ENCODE assay signal across 8 mouse cellular contexts in the genomic region with DNA sequence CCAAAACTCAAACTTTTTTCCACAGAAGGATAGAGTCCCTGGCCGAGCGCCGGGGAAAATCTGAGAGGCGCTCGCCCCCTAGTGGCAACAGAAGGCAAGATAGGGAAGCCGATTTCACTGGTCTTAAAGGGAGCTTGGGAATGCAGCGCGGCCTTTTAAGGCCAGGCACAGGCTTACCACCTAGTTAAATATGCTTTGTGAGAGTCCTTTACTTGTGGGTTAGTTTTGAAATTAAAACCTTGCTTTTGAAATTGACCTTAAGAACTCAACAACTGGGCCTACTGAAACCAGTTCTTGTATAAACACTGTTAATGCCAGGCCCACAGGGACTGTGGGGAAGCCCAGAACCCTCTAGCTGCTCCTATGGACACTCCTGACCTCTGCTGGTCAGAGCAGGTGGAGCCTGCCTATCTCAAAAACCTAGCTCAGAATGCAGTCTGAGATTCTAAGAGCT. TPM values are rescaled to one million over a fixed set of nuclear protein-coding genes. Genes with fewer than 3 reads are reported as not detected.
DNase-seq lines count a peak whose midpoint lies in the region; ATAC-seq and TF ChIP-seq lines count a peak whose summit lies in the region.

No protein-coding gene starts in this region.

- H3K27ac ChIP-seq in ES-Bruce4 (ENCODE audit: insufficient read depth, low read length), result no peak overlapping the region
- no peak overlapping the region for H3K27ac ChIP-seq in forebrain, embryonic 12.5 days
- H3K27ac ChIP-seq in heart, postnatal 0 days (ENCODE audit: low read depth), result peak overlapping the region; percentile 30; the same call in 1 of the 2 replicates
- H3K27ac ChIP-seq in liver, embryonic 15.5 days (replicated peaks), result no peak overlapping the region
- no peak overlapping the region for H3K27ac ChIP-seq in neural tube, embryonic 12.5 days
- no peak overlapping the region for H3K27ac ChIP-seq in stomach, postnatal 0 days (replicated peaks)

- H3K9ac ChIP-seq in ES-Bruce4 (ENCODE audit: low read depth, poor library complexity, severe bottlenecking), result no peak overlapping the region
- H3K9ac ChIP-seq in forebrain, embryonic 12.5 days, result no peak overlapping the region
- H3K9ac ChIP-seq in heart, postnatal 0 days (replicated peaks; ENCODE audit: low read depth, low read length), result no peak overlapping the region; the same call in 1 of the 2 replicates
- no peak overlapping the region for H3K9ac ChIP-seq in liver, embryonic 15.5 days
- no peak overlapping the region for H3K9ac ChIP-seq in neural tube, embryonic 12.5 days
- H3K9ac ChIP-seq in stomach, postnatal 0 days (ENCODE audit: low read length), result no peak overlapping the region

- H3K27me3 ChIP-seq in ES-Bruce4 (ENCODE audit: control insufficient read depth, insufficient read depth, low read length, poor library complexity, severe bottlenecking), result no peaks in the 10 kb centered on the region
- H3K27me3 ChIP-seq in forebrain, embryonic 12.5 days, result 0 out of 2 replicates have a peak, but pooled peaks cover 3% of the 10 kb centered on the region
- no peaks in the 10 kb centered on the region for H3K27me3 ChIP-seq in heart, postnatal 0 days (ENCODE audit: control insufficient read depth, insufficient read depth, low read length)
- no peaks in the 10 kb centered on the region for H3K27me3 ChIP-seq in liver, embryonic 15.5 days
- H3K27me3 ChIP-seq in neural tube, embryonic 12.5 days (replicated peaks), result no peaks in the 10 kb centered on the region
- no peaks in the 10 kb centered on the region for H3K27me3 ChIP-seq in stomach, postnatal 0 days (ENCODE audit: control insufficient read depth, insufficient read depth, low read length)

- H3K4me1 ChIP-seq in ES-Bruce4 (ENCODE audit: control insufficient read depth, insufficient read depth, low read length), result no peaks in the 10 kb centered on the region
- H3K4me1 ChIP-seq in forebrain, embryonic 12.5 days, result no peaks in the 10 kb centered on the region
- H3K4me1 ChIP-seq in heart, postnatal 0 days (ENCODE audit: control insufficient read depth, insufficient read depth), result no peaks in the 10 kb centered on the region
- H3K4me1 ChIP-seq in liver, embryonic 15.5 days (replicated peaks), result peaks cover 6% of the 10 kb centered on the region; the same call in 1 of the 2 replicates
- H3K4me1 ChIP-seq in neural tube, embryonic 12.5 days, result no peaks in the 10 kb centered on the region
- no peaks in the 10 kb centered on the region for H3K4me1 ChIP-seq in stomach, postnatal 0 days (replicated peaks; ENCODE audit: control insufficient read depth, insufficient read depth)

- H3K4me2 ChIP-seq in forebrain, embryonic 12.5 days, result peak overlapping the region; percentile 31; the same call in 1 of the 2 replicates
- H3K4me2 ChIP-seq in heart, postnatal 0 days (ENCODE audit: low read depth, low read length), result peak overlapping the region; percentile 46
- peak overlapping the region; percentile 53 for H3K4me2 ChIP-seq in liver, embryonic 15.5 days
- H3K4me2 ChIP-seq in neural tube, embryonic 12.5 days (replicated peaks), result peak overlapping the region; percentile 45
- peak overlapping the region; percentile 34; the same call in 1 of the 2 replicates for H3K4me2 ChIP-seq in stomach, postnatal 0 days (replicated peaks; ENCODE audit: low read depth)

- no peak overlapping the region for H3K4me3 ChIP-seq in ES-Bruce4 (ENCODE audit: low read depth, low read length)
- no peak overlapping the region for H3K4me3 ChIP-seq in forebrain, embryonic 12.5 days (replicated peaks)
- H3K4me3 ChIP-seq in heart, postnatal 0 days (ENCODE audit: low read depth, low read length), result peak overlapping the region; percentile 30
- H3K4me3 ChIP-seq in liver, embryonic 15.5 days (replicated peaks), result 0 out of 2 replicates have a peak overlapping the region, but pooled peaks have one; percentile 22
- no peak overlapping the region for H3K4me3 ChIP-seq in neural tube, embryonic 12.5 days
- peak overlapping the region; percentile 17; the same call in 1 of the 2 replicates for H3K4me3 ChIP-seq in stomach, postnatal 0 days (ENCODE audit: low read depth, low read length)

- ATAC-seq in forebrain, embryonic 12.5 days (ENCODE audit: low FRiP score), result peak; percentile 94
- ATAC-seq in heart, postnatal 0 days (ENCODE audit: insufficient read depth, low read depth), result peak; percentile 95
- ATAC-seq in liver, embryonic 15.5 days (ENCODE audit: insufficient read depth), result peak; percentile 88
- peak; percentile 97 for ATAC-seq in neural tube, embryonic 12.5 days (ENCODE audit: low FRiP score, low read depth)
- peak; percentile 98 for ATAC-seq in stomach, postnatal 0 days (ENCODE audit: low FRiP score, low TSS enrichment)

- no peaks in the 10 kb centered on the region for H3K36me3 ChIP-seq in ES-Bruce4 (ENCODE audit: control insufficient read depth, insufficient read depth, low read length, poor library complexity, severe bottlenecking)
- no peaks in the 10 kb centered on the region for H3K36me3 ChIP-seq in forebrain, embryonic 12.5 days (replicated peaks)
- H3K36me3 ChIP-seq in heart, postnatal 0 days (replicated peaks; ENCODE audit: control insufficient read depth, insufficient read depth, low read length), result no peaks in the 10 kb centered on the region
- H3K36me3 ChIP-seq in liver, embryonic 15.5 days (replicated peaks), result no peaks in the 10 kb centered on the region
- H3K36me3 ChIP-seq in neural tube, embryonic 12.5 days, result no peaks in the 10 kb centered on the region
- H3K36me3 ChIP-seq in stomach, postnatal 0 days (ENCODE audit: control insufficient read depth, insufficient read depth, low read length), result no peaks in the 10 kb centered on the region

- WGBS in forebrain, embryonic 12.5 days, result under 1% methylated on average over 8 of the region's 8 CpGs
- 0% methylated on average over 8 of the region's 8 CpGs for WGBS in heart, postnatal 0 days
- WGBS in liver, embryonic 15.5 days (ENCODE audit: insufficient replicate concordance), result under 1% methylated on average over 8 of the region's 8 CpGs
- WGBS in neural tube, embryonic 12.5 days, result under 1% methylated on average over 8 of the region's 8 CpGs
- under 1% methylated on average over 8 of the region's 8 CpGs for WGBS in stomach, postnatal 0 days

- no peak for TF ChIP-seq EP300 in ES-Bruce4 (IDR thresholded peaks at IDR 0.05; ENCODE audit: insufficient read depth, low read depth, low read length)
- no peak for TF ChIP-seq EP300 in heart, postnatal 0 days (IDR thresholded peaks at IDR 0.05; ENCODE audit: low read depth)
- no peak for TF ChIP-seq EP300 in stomach, postnatal 0 days (optimal IDR thresholded peaks at IDR 0.05)

- H3K9me3 ChIP-seq in ES-Bruce4 (replicated peaks; ENCODE audit: control insufficient read depth, insufficient read depth, low read length, poor library complexity, severe bottlenecking), result no peaks in the 10 kb centered on the region
- H3K9me3 ChIP-seq in forebrain, embryonic 12.5 days, result no peaks in the 10 kb centered on the region
- H3K9me3 ChIP-seq in heart, postnatal 0 days (replicated peaks; ENCODE audit: control insufficient read depth, low read length), result no peaks in the 10 kb centered on the region
- H3K9me3 ChIP-seq in liver, embryonic 15.5 days (replicated peaks), result no peaks in the 10 kb centered on the region
- H3K9me3 ChIP-seq in neural tube, embryonic 12.5 days, result no peaks in the 10 kb centered on the region
- no peaks in the 10 kb centered on the region for H3K9me3 ChIP-seq in stomach, postnatal 0 days (ENCODE audit: control insufficient read depth, low read length)

- TF ChIP-seq CTCF in ES-Bruce4 (IDR thresholded peaks at IDR 0.05; ENCODE audit: low read depth, low read length), result peak; percentile 70
- peak; percentile 69 for TF ChIP-seq CTCF in heart, postnatal 0 days (IDR thresholded peaks at IDR 0.05; ENCODE audit: low read depth)
- peak; percentile 69 for TF ChIP-seq CTCF in stomach, postnatal 0 days (IDR thresholded peaks at IDR 0.05; ENCODE audit: low read depth)

- DNase-seq in c-Kit-positive CD71-positive TER-119-positive erythroid progenitor cells, embryonic 14.5 days (ENCODE audit: low spot score), result peak; percentile 77
- DNase-seq in heart, postnatal 0 days (ENCODE audit: low spot score), result peak; percentile 82
- DNase-seq in kidney, postnatal 36 days, result peak; percentile 75 to 88
- DNase-seq in stomach, postnatal 0 days (ENCODE audit: low spot score), result peak; percentile 82

- no peak for TF ChIP-seq POLR2A in ES-Bruce4 (IDR thresholded peaks at IDR 0.05; ENCODE audit: insufficient read depth, low read length)

RNA-seq across cellular contexts. Expression of gene Fignl1, which starts 20.2 kb away (rescaled TPM):
- 89.3 and 93.2 TPM in 2 replicates for polyA plus RNA-seq in ES-Bruce4 (2011; ENCODE audit: insufficient read depth, insufficient read length, low read depth, missing spikeins)
- polyA plus RNA-seq in forebrain, embryonic 12.5 days (2016; fragmentation: Nextera tagmentation; extraction: Ambion mirVana), result 76.3 and 80.5 TPM in 2 replicates
- 10.8 and 11.4 TPM in 2 replicates for total RNA-seq in heart, postnatal 0 days (2014; rRNA removed; ENCODE audit: low replicate concordance)
- 11.6 and 12.0 TPM in 2 replicates for polyA plus RNA-seq in heart, postnatal 0 days (2015; fragmentation: Nextera tagmentation; extraction: Ambion mirVana)
- polyA plus RNA-seq in liver, embryonic 15.5 days (2015; fragmentation: Nextera tagmentation; extraction: Ambion mirVana), result 85.0 and 93.2 TPM in 2 replicates
- polyA plus RNA-seq in neural tube, embryonic 12.5 days (2016; fragmentation: Nextera tagmentation; extraction: Ambion mirVana), result 44.0 and 44.9 TPM in 2 replicates
- polyA plus RNA-seq in stomach, postnatal 0 days (2015; fragmentation: Nextera tagmentation; extraction: Ambion mirVana), result 9.5 and 10.5 TPM in 2 replicates

Comparison
In these comparisons a context has a peak if more than half of its experiments do, and no peak if none do; other contexts are left out.
1. H3K4me3 ChIP-seq: peak in heart, postnatal 0 days (single experiment), liver, embryonic 15.5 days (single experiment) and stomach, postnatal 0 days (single experiment); none in ES-Bruce4 (single experiment), forebrain, embryonic 12.5 days (single experiment) and neural tube, embryonic 12.5 days (single experiment).
2. Peak in every context shown above with its lines, with median percentiles within 50 percentile points of each other: CTCF ChIP-seq, DNase-seq, ATAC-seq and H3K4me2 ChIP-seq.